Mouse (Mus musculus) T-cell, adult 66 days (primary cell): ENCODE results near the gene Them5. TPM values are rescaled to one million over a fixed set of nuclear protein-coding genes. Genes with fewer than 3 reads are reported as not detected.

Source experiments
- total RNA-seq, 2 experiments: library from RNA; stranded (reverse); gene quantifications; 3 replicates in 1 of 2; 4 replicates in 1 of 2; pipeline ENCODE4 v1.2.4; 2023

Gene Them5
- not detected for total RNA-seq

GRCm38 (mm10) chr3:94341959-94342422 is at the start of gene Them5:
Gene Them5, plus strand, starts transcription at chr3:94342099.

DNA sequence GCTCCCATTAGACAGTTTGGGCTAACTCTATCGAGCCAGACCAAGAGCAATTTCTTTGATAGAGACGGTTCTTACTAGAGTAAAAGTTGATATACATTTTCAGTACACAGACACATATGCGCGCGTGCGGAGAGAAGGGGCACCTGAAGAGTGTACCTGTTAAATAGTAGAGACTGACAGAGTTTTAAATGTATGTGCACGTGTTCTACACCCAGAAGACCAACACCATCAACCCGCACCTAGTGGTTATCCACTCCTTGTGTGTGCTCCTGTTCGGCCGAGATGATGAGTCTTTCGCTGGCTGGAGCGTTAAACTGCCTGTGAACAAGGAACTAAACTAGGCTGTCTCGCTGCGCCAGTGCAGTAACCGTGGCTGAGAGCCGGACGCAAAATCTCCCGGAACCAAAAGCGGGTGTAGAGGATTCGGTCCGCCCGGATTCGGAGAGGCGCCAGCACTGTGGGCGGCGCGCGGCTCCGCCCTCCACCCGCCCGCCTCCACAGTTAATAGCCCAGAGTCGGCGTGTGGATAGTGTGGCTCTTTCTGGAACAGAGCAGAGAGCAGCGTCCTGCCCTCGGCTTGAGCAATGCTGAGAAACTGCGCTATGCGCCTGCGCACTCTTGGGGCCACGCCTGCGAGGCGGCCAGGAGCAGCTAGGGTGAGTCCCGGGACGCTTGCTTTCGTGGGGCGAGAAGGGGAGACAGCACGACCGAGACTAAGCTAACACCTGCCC is 32.1 kb upstream of the Them5 start, which contains the start of gene Them4:
Them4 (plus strand) TSS at position 457 of the 731 bp plus-strand sequence.

GRCm38 (mm10) chr3:94362138-94362537 is 20.2 kb downstream of the Them5 start, which contains the start of gene C2cd4d:
Gene C2cd4d, plus strand, starts transcription at chr3:94362438.

DNA sequence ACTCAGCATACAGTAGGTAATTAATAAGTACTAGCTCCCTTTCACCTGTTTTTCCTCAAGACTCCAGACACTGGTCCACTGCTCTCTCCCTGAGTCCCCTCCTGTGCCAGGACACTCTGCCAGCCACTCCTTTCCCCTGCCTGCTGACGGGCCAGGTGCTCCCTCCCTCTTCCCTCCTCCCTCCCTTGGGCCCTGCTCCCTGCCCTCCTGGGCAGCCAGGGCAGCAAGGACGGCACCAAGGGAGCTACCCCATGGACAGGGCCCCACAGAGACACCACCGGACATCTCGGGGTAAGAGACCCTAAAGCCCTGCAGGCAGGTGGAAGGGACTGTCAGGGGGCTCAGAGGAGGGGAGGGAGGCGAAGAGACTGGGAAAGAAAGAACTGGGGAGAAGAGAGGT is 30.7 kb downstream of the Them5 start, which contains the start of gene Rorc:
Rorc (plus strand) TSS at position 154 of the 400 bp plus-strand sequence.

Other genes starting within 250 kb of the Them5 start
- gene Gm10696, start 163.9 kb upstream of the Them5 start, total RNA-seq: not detected
- gene Gm5286, start 145.4 kb upstream of the Them5 start, total RNA-seq: not detected
- not detected for gene Gm4778, start 78.1 kb upstream of the Them5 start, total RNA-seq
- gene Them4, start 32.0 kb upstream of the Them5 start, total RNA-seq: 1 to 10 TPM; 4.8 to 8.9 TPM
- not detected for gene C2cd4d, start 20.3 kb downstream of the Them5 start, total RNA-seq
- 1 to 10 TPM; 1.5 to 2.6 TPM for gene Rorc, start 30.7 kb downstream of the Them5 start, total RNA-seq
- gene Lingo4, start 56.4 kb downstream of the Them5 start, total RNA-seq: under 1 TPM; 0.52 to 0.56 TPM
- gene Tdrkh, start 71.2 kb downstream of the Them5 start, total RNA-seq: 1 to 10 TPM; 5.6 to 6.8 TPM
- gene Mrpl9, start 101.2 kb downstream of the Them5 start, total RNA-seq: 10 to 100 TPM; 66.8 to 68.7 TPM
- under 1 TPM in 1 of 2 experiments, not detected in 1; 0.44 TPM for gene Oaz3, start 101.8 kb downstream of the Them5 start, total RNA-seq
- gene Celf3, start 136.2 kb downstream of the Them5 start, total RNA-seq: not detected
- 1 to 10 TPM in 1 of 2 experiments, not detected in 1; 1.8 TPM for gene Riiad1, start 138.2 kb downstream of the Them5 start, total RNA-seq
- 10 to 100 TPM; 36.3 to 39.2 TPM for gene Snx27, start 240.6 kb downstream of the Them5 start, total RNA-seq